Mouse (Mus musculus): Measurements from ENCODE around the gene Elp1. TPM values are rescaled to one million over a fixed set of nuclear protein-coding genes. Genes with fewer than 3 reads are reported as not detected.
A peak's percentile ranks its signal among the peaks of the same experiment; 100 is the strongest.

Gene Elp1
- 57.4 and 60.4 TPM in 2 replicates for polyA plus RNA-seq (2015; fragmentation: Nextera tagmentation; extraction: Ambion mirVana)

DNA sequence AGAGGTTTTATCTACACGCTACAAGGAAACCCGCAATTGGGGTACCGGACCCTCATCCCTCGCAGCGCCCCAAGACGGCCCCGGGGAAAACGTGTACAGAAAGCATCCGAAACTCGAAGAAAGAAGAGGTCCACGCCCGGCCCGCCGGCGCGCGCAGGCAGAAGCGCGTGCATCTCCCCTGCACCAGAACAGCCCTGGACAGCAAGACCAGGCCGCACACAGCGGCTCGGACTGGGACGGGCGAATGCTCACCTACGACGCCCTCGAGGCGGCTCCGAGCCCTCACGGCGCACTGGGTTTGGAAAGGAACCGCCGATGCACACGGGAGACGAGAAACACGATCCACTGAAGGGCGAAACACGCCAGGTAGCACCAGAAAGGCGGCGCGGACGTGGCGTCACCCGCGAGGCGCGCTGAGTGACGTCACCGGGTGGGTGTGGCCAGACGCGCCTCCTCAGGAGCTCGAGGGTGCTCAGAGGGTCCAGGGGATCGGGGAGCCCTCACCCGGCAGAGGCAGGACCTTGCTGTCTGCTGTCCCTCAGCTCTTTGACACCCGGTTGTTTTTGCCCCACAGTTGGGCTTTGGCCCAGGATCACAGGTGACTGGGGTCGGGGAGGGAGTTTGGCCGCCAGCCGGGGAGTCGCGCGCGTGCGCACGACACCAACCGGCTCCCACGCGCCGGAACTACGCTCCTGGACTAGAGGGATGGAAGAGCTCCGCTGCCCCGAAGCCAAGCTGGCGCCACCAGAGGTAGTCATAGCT is at the start of gene Elp1, which contains the start of gene Fam206a:
Elp1 (minus strand) TSS at position 425 of the 762 bp plus-strand sequence.
Fam206a (plus strand) TSS at position 439 of the 762 bp plus-strand sequence.
- peak within 1 kb of the TSS; percentile 87 for H3K4me2 ChIP-seq
- peak; percentile 98 for ATAC-seq (ENCODE audit: low FRiP score)
- H3K4me3 ChIP-seq (replicated peaks): peak within 1 kb of the TSS; percentile 67
- H3K27ac ChIP-seq (replicated peaks): peak within 1 kb of the TSS; percentile 93
- WGBS: 0% methylated on average over 72 of the region's 72 CpGs
- peak within 1 kb of the TSS; percentile 84 for H3K9ac ChIP-seq (replicated peaks)
- peaks cover 31% of the 10 kb centered on the region for H3K4me1 ChIP-seq
- H3K27me3 ChIP-seq (replicated peaks): no peaks in the 10 kb centered on the region
- peaks cover 39% of the 10 kb centered on the region for H3K36me3 ChIP-seq
- H3K9me3 ChIP-seq (replicated peaks): no peaks in the 10 kb centered on the region

DNA sequence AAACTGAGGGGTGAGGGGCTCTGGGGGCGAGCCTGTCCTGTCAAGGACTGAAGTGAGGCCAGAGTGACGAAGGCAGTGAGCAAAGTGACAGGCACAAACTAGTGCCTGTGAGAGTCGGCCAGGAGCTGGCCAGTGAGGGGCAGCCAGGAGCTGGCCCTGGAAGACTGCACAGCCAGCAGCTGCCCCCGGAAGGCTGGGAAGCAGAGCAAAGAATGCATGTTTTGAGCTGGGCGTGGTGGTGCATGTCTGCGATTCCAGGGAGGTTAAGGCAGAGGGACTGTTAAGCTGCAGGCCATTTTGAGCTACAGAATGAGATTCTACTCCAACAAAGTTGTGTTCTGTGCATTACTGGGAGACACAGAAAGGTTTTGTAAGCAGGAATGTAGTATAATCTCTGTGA is 48.6 kb upstream of the Elp1 start:
- Histone ChIP-seq H3K4me1 (peaks cover 6% of the 10 kb centered on the region; the same call in 1 of the 2 replicates), H3K27me3 (replicated peaks) (no peaks in the 10 kb centered on the region), H3K4me2 (no peak overlapping the region), H3K9me3 (replicated peaks) (no peaks in the 10 kb centered on the region), H3K9ac (replicated peaks) (no peak overlapping the region), H3K36me3 (peaks cover under 1% of the 10 kb centered on the region), H3K27ac (replicated peaks) (no peak overlapping the region), H3K4me3 (replicated peaks) (no peak overlapping the region)
- WGBS: 56% methylated on average over 6 of the region's 6 CpGs
- ATAC-seq (ENCODE audit: low FRiP score): no peak

DNA sequence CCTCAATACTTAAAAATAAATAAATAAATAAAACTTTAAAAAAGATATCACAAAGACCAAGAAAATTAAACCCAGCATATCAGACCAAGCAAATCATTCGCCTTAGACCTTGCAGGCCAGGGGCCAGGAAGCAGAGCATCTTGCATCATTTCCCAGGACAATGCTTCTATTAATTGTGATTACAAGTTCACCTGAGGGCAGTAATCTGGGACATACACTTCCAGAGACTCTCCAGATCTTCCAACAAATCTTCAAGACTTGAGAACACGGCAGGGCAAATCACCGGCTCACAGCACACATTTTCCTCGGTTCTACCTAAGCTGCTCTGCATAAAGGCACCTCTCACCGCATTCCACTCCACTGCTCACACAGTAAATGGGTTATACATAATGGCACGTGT is 45.9 kb upstream of the Elp1 start:
- Histone ChIP-seq H3K36me3 (peaks cover 20% of the 10 kb centered on the region), H3K4me1 (peaks cover 6% of the 10 kb centered on the region; the same call in 1 of the 2 replicates), H3K4me3 (replicated peaks) (no peak overlapping the region), H3K9ac (replicated peaks) (no peak overlapping the region), H3K4me2 (no peak overlapping the region), H3K27me3 (replicated peaks) (no peaks in the 10 kb centered on the region), H3K9me3 (replicated peaks) (no peaks in the 10 kb centered on the region), H3K27ac (replicated peaks) (no peak overlapping the region)
- ATAC-seq (ENCODE audit: low FRiP score): no peak
- 90% methylated on average over 6 of the region's 6 CpGs for WGBS

DNA sequence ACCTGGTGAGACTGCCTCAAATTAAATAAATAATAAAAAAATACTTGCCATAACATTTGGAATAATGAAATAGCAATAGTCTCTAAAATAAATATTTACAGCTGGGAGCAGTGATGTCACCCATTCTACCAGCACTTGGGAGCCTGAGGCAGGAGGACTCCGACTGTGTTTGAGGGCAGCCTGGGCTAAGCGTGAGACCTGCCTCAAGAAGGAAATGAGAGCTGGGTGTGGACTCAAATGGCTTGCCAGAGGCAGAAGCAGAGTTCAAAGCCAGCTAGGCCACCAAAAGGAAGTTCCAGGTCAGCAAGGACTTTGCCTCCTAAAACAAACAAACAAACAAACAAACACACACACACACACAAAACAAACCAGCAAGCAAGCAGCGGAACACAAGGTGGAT is 45.3 kb upstream of the Elp1 start:
- no peak for ATAC-seq (ENCODE audit: low FRiP score)
- no peak overlapping the region for H3K9ac ChIP-seq (replicated peaks)
- no peak overlapping the region for H3K4me3 ChIP-seq (replicated peaks)
- peaks cover 20% of the 10 kb centered on the region for H3K36me3 ChIP-seq
- H3K27me3 ChIP-seq (replicated peaks): no peaks in the 10 kb centered on the region
- no peak overlapping the region for H3K4me2 ChIP-seq
- H3K27ac ChIP-seq (replicated peaks): no peak overlapping the region
- 90% methylated on average over 3 of the region's 3 CpGs for WGBS
- no peaks in the 10 kb centered on the region for H3K9me3 ChIP-seq (replicated peaks)
- H3K4me1 ChIP-seq: peaks cover 6% of the 10 kb centered on the region; the same call in 1 of the 2 replicates

DNA sequence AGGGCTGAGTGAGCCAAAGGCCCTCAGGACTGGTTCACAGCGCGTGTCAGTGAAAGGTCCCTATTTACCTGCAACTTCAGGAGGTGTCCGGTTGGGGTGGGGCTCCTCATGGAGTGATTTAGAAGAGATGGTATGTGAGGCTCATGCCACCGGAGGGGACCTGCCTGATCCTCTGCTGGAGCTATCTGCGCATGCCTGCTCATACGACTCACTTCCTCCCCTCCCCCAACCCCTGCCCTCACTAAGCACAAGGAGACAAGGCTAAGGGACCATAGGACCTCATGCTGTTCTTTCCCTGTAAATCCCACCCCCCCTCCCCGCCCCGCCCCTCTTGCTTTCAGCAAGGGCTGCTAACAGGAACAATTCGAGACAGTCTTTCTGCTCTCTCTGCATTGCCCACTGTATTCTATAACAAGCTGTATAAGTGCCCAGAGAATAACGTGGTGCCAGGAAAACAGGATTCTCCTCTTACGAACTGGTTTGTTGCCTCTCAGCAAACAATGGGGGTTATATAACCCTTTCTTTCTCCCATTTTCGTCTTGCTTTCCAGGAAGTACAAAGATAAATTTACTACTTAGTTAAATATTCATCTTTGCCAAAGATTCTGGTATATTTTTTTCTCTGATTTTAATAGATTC is 43.9 kb upstream of the Elp1 start:
- Histone ChIP-seq H3K27ac (replicated peaks) (no peak overlapping the region), H3K4me2 (no peak overlapping the region), H3K9ac (replicated peaks) (no peak overlapping the region), H3K9me3 (replicated peaks) (no peaks in the 10 kb centered on the region), H3K4me1 (peaks cover 6% of the 10 kb centered on the region; the same call in 1 of the 2 replicates), H3K27me3 (replicated peaks) (no peaks in the 10 kb centered on the region), H3K36me3 (peaks cover 25% of the 10 kb centered on the region), H3K4me3 (replicated peaks) (no peak overlapping the region)
- 51% methylated on average over 12 of the region's 12 CpGs for WGBS
- ATAC-seq (ENCODE audit: low FRiP score): no peak

DNA sequence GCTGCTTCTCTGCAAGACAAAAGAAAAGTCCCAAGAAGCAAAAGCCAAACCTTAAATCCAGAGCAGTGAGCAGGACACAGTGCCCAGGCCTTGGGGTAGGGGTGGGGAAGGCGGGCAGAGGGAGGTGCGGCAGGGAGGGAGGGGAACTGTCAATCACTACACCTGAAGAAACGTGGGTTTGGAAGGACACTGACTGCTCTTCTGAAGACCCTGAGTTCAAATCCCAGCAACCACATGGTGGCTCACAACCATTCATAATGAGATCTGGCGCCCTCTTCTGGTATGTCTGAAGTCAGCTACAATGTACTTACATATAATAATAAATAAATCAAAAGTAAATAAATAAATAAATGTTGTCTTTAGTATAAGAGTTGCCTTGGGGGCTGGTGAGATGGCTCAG is 42.8 kb upstream of the Elp1 start:
- no peak for ATAC-seq (ENCODE audit: low FRiP score)
- H3K36me3 ChIP-seq: peaks cover 29% of the 10 kb centered on the region

DNA sequence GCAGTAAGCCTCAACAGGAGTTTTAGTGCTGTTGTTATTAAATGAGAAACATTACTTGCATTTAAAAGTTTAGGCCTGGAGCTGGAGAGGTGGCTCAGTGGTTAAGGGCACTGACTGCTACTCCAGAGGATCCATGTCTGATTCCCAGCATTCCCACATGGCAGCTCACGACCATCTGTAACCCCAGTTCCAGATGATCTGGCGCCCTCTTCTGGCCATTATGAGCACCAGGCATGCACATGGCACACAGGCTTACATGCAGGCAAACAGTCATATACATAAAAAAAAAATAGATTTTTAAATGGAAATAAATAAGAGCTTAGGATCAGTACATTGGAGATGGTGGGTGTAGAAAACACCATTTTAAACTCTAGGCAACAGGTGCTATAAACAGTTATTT is 41.8 kb upstream of the Elp1 start:
- Histone ChIP-seq H3K27me3 (replicated peaks) (no peaks in the 10 kb centered on the region), H3K9me3 (replicated peaks) (no peaks in the 10 kb centered on the region), H3K4me3 (replicated peaks) (no peak overlapping the region), H3K9ac (replicated peaks) (no peak overlapping the region), H3K4me2 (no peak overlapping the region), H3K27ac (replicated peaks) (no peak overlapping the region), H3K4me1 (no peaks in the 10 kb centered on the region), H3K36me3 (peaks cover 32% of the 10 kb centered on the region)
- ATAC-seq (ENCODE audit: low FRiP score): no peak
- 91% methylated on average over 2 of the region's 2 CpGs for WGBS

More for the DNA sequence above, 42.8 kb upstream of the Elp1 start:
- Histone ChIP-seq H3K9ac (replicated peaks) (no peak overlapping the region), H3K4me1 (no peaks in the 10 kb centered on the region), H3K4me2 (no peak overlapping the region), H3K27ac (replicated peaks) (no peak overlapping the region), H3K4me3 (replicated peaks) (no peak overlapping the region), H3K9me3 (replicated peaks) (no peaks in the 10 kb centered on the region), H3K27me3 (replicated peaks) (no peaks in the 10 kb centered on the region)
- WGBS: 96% methylated on average over 4 of the region's 4 CpGs

DNA sequence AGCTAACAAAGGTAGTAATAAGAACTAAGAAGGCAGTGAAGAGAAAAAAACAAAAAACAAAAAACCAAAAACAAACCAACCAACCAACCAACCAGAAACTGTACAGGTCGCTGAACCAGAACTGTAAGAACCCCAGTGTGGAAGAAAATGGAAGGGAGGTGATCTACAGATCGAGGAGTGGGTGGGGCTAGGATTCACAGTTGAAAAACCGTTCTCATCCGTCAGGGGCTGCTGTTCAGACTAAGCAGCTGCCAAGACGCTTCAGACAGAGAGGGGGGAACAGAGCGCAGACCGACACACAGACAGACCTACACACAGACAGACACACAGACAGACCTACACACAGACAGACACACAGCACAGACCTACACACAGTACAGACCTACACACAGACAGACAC is 40.4 kb upstream of the Elp1 start:
- 84% methylated on average over 7 of the region's 7 CpGs for WGBS
- ATAC-seq (ENCODE audit: low FRiP score): no peak

DNA sequence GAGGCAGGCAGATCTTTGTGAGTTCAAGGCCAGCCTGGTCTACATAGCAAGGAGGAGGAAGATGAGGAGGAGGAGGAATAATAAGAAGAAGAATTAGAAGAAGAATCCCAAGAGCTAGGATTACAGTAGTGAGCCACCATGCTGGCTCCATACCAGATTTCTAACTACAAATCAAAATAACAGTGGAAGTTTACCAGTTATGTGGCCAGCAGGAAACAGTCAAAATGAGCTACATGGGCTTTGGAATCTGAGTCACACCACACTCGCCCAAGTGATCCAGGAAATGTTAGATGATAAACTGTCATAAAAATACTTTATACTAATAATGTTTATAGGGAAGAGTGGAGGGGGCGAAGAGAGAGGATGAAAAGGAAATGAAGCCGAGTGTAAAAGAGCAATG is 38.2 kb upstream of the Elp1 start:
- Histone ChIP-seq H3K9me3 (replicated peaks) (no peaks in the 10 kb centered on the region), H3K36me3 (peaks cover 55% of the 10 kb centered on the region), H3K4me2 (no peak overlapping the region), H3K4me3 (replicated peaks) (no peak overlapping the region), H3K27ac (replicated peaks) (no peak overlapping the region), H3K4me1 (no peaks in the 10 kb centered on the region), H3K27me3 (replicated peaks) (no peaks in the 10 kb centered on the region), H3K9ac (replicated peaks) (no peak overlapping the region)
- ATAC-seq (ENCODE audit: low FRiP score): no peak
- 92% methylated on average over 3 of the region's 3 CpGs for WGBS

More for the DNA sequence above, 40.4 kb upstream of the Elp1 start:
- Histone ChIP-seq H3K27me3 (replicated peaks) (no peaks in the 10 kb centered on the region), H3K9ac (replicated peaks) (no peak overlapping the region), H3K4me2 (no peak overlapping the region), H3K4me3 (replicated peaks) (no peak overlapping the region), H3K36me3 (peaks cover 46% of the 10 kb centered on the region), H3K27ac (replicated peaks) (no peak overlapping the region), H3K4me1 (no peaks in the 10 kb centered on the region), H3K9me3 (replicated peaks) (no peaks in the 10 kb centered on the region)

DNA sequence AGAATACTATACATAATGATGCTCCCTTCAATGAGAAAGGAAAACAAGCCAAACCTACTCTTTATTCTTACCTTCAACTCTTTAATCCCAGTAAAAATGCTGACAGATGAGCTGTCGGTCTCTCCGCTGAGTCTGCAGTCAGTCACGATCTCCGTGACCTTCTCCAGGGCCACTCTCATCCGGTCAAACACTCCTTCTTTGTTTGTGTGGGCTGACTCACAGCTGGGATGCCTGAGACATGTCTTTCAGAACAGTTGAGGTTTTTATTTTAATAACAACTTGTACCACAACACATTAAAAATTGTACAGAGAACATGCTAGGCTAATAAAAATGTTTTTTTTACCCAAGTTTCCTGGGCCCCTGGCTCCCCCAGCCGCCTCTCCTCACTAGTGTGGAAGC is 35.5 kb upstream of the Elp1 start:
- Histone ChIP-seq H3K9ac (replicated peaks) (no peak overlapping the region), H3K4me3 (replicated peaks) (no peak overlapping the region), H3K27ac (replicated peaks) (no peak overlapping the region), H3K9me3 (replicated peaks) (no peaks in the 10 kb centered on the region), H3K4me2 (no peak overlapping the region), H3K27me3 (replicated peaks) (no peaks in the 10 kb centered on the region), H3K36me3 (peaks cover 59% of the 10 kb centered on the region), H3K4me1 (no peaks in the 10 kb centered on the region)
- no peak for ATAC-seq (ENCODE audit: low FRiP score)
- 83% methylated on average over 6 of the region's 6 CpGs for WGBS

DNA sequence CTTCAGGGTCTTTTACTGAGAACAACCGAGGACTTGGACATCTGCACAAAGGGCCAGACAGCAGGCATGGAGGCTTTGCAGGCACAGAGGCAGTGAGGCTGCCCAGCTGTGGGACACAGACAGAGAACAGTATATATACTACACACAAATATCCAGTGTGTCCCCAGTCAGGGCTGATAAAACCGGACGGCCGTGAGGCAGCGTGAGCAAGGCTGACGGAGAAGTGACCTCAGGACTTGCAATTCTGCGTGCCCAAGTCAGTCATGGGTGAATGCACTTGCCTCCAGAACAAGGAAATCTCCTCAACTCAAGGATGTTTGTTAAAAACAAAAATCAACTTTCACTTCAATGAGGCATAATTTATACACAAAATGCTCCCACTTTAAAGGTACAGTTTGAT is 29.9 kb upstream of the Elp1 start:
- Histone ChIP-seq H3K4me3 (replicated peaks) (no peak overlapping the region), H3K36me3 (peaks cover 62% of the 10 kb centered on the region), H3K4me1 (0 out of 2 replicates have a peak, but pooled peaks cover 5% of the 10 kb centered on the region), H3K27ac (replicated peaks) (no peak overlapping the region), H3K27me3 (replicated peaks) (no peaks in the 10 kb centered on the region), H3K9ac (replicated peaks) (no peak overlapping the region), H3K9me3 (replicated peaks) (no peaks in the 10 kb centered on the region), H3K4me2 (no peak overlapping the region)
- ATAC-seq (ENCODE audit: low FRiP score): no peak
- 91% methylated on average over 7 of the region's 7 CpGs for WGBS

All from neural tube, embryonic 15.5 days (tissue).